Mouse (Mus musculus): Measurements from ENCODE around the gene Ddx49.

Ddx49 gene

DNA sequence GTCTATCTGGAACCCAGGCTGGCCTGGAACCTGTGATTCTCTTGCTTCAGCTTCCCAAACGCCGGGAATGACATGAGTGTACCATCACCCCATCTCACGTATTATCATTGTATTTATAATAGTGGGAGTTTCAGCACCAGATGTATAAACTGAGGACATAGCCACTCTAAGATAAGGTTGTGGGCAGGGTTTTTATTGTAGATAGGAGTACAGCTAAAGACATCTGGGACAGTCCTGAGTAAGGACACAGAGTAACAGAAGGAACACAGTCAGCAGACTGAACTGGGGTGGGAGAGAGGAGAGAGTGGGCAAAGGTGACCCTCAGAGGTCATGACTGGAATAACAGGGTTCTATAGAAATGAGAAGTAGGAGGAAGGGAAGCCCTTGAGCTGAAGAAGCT lies 34.6 kb downstream of the Ddx49 start:
- no peak for DNase-seq (ENCODE audit: low spot score in 2 of 2)

DNA sequence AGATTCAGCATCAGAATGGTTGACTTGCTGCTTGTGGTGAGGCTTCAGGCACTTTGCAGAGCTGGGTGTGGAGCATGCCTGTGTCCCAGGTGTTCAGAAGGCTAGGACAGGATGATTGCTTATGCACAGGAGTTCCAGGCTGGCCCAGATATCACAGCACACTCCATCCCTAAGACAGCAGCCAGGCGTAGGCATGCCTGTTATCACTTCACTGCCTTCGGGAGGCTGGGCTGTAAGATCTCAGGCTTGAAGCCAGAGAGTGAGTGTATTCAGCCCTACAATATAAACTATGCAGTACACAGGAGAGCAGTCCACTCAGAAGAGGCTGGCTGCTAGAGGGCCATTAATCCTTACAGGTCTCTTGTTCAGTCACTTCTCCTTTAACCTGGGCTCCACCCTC lies 43.2 kb downstream of the Ddx49 start:
- DNase-seq (ENCODE audit: low spot score in 2 of 2) = no peak

DNA sequence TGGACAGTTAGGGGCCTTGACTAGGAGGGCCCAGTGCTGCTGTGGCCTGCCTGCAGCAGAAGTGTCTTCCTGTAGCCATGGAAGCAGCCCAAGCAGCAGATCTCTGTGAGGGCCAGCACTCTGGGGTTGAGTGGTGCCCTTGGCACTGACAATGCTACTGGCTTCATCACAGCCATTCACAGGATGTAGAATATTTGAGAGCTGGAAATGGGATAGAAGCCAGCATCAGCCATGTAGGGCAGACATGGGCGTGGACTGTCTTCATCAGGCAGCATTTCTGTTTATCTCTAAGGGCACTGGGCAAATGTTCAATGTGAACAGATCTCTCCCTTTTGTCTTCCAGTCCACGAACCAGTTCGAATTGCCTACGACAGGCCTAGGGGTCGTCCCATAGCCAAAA lies 43.7 kb downstream of the Ddx49 start:
- no peak for DNase-seq (ENCODE audit: low spot score in 2 of 2)

DNA sequence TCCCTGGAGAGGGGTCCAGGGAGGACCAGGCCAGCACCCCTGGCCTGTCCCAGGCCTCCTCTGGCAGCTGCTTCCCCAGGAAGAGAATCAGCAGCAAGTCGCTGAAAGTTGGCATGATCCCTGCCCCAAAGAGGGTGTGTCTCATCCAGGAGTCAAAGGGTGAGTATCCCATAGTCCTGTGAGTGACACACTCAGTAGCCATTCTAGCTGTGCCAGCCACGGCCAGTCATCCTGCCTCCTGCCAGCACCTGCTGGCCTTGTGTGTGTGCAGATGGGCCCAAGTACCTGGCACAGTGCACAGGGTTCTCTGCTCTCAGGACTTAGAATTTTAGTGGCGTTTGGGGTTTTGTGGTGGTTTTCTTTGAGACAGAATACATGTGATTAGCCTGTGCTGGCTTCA lies 44.8 kb downstream of the Ddx49 start:
- DNase-seq (ENCODE audit: low spot score in 2 of 2) = no peak

DNA sequence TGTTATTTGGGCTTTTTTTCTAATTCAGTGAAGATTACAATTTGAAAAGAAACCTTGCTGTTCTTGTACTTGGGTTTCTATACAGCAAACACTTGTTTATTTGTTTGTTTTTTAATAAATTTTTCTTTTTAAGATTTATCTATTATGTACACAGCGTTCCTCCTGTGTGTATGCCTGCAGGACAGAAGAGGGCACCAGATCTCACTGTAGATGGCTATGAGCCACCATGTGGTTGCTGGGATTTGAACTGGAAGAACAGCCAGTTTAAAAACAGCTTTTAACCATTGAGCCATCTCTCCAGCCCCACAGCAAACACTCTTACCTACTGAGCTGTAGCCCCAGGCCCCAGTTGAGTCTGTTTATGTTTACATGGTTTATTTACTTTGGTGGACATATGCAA lies 47.7 kb downstream of the Ddx49 start:
- DNase-seq (ENCODE audit: low spot score in 2 of 2) = no peak

DNA sequence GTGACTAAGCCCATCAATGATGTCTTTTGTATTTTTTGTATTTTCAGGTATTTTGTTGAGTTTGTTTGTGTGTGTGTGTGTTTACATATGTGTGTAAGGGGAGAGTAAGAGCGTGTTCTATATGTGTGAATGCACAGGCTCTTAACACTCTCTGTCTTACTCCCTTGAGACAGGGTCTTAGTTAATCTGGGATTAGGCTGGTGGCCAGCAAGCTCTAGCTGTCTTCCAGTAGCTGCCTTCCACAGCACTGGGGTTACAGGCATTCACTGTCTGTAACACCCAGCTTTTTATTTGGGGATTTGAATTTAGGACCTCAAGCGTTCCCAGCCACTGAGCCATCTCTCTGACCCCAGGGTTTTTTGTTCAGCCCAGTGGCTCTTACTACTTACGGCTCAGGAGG lies 54.4 kb downstream of the Ddx49 start:
- no peak for DNase-seq (ENCODE audit: low spot score in 2 of 2)

DNA sequence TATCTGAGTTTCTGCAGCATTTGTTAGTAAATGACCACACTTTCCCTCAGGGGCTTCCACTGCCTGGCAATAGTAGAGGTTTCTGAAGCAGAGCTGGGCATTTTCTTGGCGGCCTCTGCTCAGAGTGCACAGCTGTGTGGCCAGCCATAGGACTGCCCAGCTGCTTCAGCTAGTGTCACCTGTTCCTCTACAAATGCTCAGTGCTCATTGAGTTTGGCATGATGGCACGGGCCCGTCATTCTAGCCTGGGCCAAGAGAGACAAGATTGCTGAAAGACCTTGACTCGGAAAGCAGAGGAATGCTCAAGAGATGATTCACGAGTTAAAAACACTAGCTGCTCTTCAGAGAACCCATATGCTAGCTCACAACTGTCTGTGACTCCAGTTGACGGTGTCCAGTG lies 55.7 kb downstream of the Ddx49 start:
- no peak for DNase-seq (ENCODE audit: low spot score in 2 of 2)

Measured in spleen, postnatal 4 days (tissue).